Mouse (Mus musculus) kidney, adult 2 months (tissue): ENCODE measurements around the gene Mctp1.

Source experiments
- CTCF ChIP-seq: fragments of 200-500 bp; conservative IDR thresholded peaks from 2 replicates; pipeline ENCODE4 v1.5.1; 2011; ENCODE audit warnings: low read depth, mild to moderate bottlenecking, control low read depth, low read length, moderate library complexity, mixed read lengths; ENCODE audit not compliant: insufficient read depth, insufficient read length
- POLR2A ChIP-seq: fragments of 200-500 bp; IDR thresholded peaks from one replicate; pipeline ENCODE4 v1.6.1; 2011; ENCODE audit warnings: low read depth, low read length, control low read depth

DNA sequence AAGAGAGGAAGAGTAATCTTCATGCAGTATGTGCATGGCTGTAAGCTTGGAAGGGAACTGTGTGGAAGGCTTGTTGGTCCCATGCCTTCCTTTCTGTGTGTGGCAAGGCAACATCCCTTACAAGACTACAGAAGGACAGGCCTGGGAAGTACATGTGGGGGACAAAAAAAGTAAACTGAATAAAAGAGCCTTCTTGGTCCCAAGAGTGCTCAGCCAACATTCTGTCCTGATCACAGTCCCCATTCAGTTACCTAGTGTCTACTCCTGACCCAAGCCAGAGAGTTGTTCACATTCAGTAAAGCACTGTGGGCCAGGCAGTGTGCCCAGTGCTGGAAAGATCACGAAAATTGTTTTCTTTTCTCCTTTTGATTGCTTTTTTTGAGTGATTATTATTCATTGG, 415.3 kb downstream of the Mctp1 start:
- no peak for TF ChIP-seq CTCF
- no peak for TF ChIP-seq POLR2A
